Comparison of ENCODE assay signal across 8 mouse cellular contexts in the genomic region with DNA sequence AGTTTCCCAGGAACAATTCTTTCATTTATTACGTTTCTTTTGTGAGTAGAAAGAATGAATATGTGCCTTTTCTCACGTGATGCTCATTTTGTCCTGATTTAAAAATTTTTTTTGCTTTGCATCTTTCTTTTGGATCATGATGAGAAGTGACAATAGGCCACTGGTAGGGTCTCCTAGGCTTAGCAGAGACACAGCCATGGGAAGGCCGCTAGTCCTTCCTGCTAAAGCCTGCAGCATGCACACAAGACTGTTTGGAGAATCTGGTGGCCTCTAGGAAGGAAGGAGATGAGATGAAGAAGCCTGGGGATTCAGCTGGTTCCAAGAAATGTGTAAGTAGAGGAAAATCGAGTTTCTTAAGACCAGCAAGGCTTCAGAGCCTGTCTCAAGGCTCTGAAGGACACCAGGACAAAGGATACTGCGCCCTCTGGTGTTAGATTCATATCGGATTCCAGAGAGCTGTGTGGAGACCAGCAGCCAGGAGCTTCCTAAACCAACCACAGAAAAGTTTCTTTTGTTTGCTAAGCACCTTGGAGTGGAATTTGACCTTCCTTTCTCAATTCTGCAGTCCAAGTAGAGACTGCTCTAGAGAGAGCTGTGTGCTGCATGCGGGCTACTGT.
DNase-seq lines count a peak whose midpoint lies in the region; ATAC-seq and TF ChIP-seq lines count a peak whose summit lies in the region.

No protein-coding gene starts in this region.

- TF ChIP-seq CTCF in left cerebral cortex, adult 2 months (IDR thresholded peaks at IDR 0.05) = peak; percentile 87

- no peaks in the 10 kb centered on the region for H3K9me3 ChIP-seq in heart, embryonic 11.5 days (replicated peaks; ENCODE audit: control insufficient read depth, low read length)
- no peaks in the 10 kb centered on the region for H3K9me3 ChIP-seq in intestine, embryonic 14.5 days (ENCODE audit: control insufficient read depth, low read length)
- no peaks in the 10 kb centered on the region for H3K9me3 ChIP-seq in midbrain, embryonic 10.5 days (replicated peaks)
- H3K9me3 ChIP-seq in stomach, embryonic 15.5 days = no peaks in the 10 kb centered on the region

- 32% methylated on average over 7 of the region's 7 CpGs for WGBS in heart, embryonic 11.5 days (ENCODE audit: insufficient replicate concordance)
- WGBS in intestine, embryonic 14.5 days = 30% methylated on average over 7 of the region's 7 CpGs
- 29% methylated on average over 7 of the region's 7 CpGs for WGBS in midbrain, embryonic 10.5 days
- 30% methylated on average over 7 of the region's 7 CpGs for WGBS in stomach, embryonic 15.5 days

- H3K27me3 ChIP-seq in heart, embryonic 11.5 days (ENCODE audit: control insufficient read depth, insufficient read depth, low read length) = no peaks in the 10 kb centered on the region
- H3K27me3 ChIP-seq in intestine, embryonic 14.5 days (replicated peaks; ENCODE audit: control insufficient read depth, insufficient read depth, low read length) = peaks cover 12% of the 10 kb centered on the region
- peaks cover 67% of the 10 kb centered on the region for H3K27me3 ChIP-seq in midbrain, embryonic 10.5 days (ENCODE audit: low read depth, poor library complexity, severe bottlenecking)
- no peaks in the 10 kb centered on the region for H3K27me3 ChIP-seq in stomach, embryonic 15.5 days (replicated peaks)

- H3K4me2 ChIP-seq in heart, embryonic 11.5 days = no peak overlapping the region
- peak overlapping the region; percentile 22; the same call in 1 of the 2 replicates for H3K4me2 ChIP-seq in intestine, embryonic 14.5 days (ENCODE audit: low read length)
- H3K4me2 ChIP-seq in stomach, embryonic 15.5 days = no peak overlapping the region

- DNase-seq in heart, adult 11 months = peak; percentile 95
- peak; percentile 74 to 88 for DNase-seq in cerebellum, postnatal 25 days
- peak; percentile 57 to 63 for DNase-seq in gastrocnemius, adult 8-10 months (ENCODE audit: low spot score in 2 of 2)
- peak; percentile 70 for DNase-seq in intestine, embryonic 14.5 days (ENCODE audit: low spot score)
- DNase-seq in left cerebral cortex, adult 2 months (ENCODE audit: extremely low spot score in 1 of 2, low spot score in 2 of 2) = peak; percentile 65 to 73
- peak; percentile 67 for DNase-seq in midbrain, embryonic 10.5 days (ENCODE audit: low spot score)

- no peak; the same call in 1 of the 2 replicates for ATAC-seq in heart, embryonic 11.5 days (replicated peaks; ENCODE audit: insufficient number of reproducible peaks, low FRiP score, low TSS enrichment)
- ATAC-seq in intestine, embryonic 14.5 days (replicated peaks; ENCODE audit: low FRiP score, low TSS enrichment, low read depth) = peak; percentile 86
- ATAC-seq in stomach, embryonic 15.5 days (ENCODE audit: insufficient read depth, low FRiP score, low read depth) = peak; percentile 85

- H3K4me3 ChIP-seq in heart, embryonic 11.5 days (ENCODE audit: low read depth, low read length) = no peak overlapping the region
- H3K4me3 ChIP-seq in intestine, embryonic 14.5 days (ENCODE audit: low read depth, low read length) = no peak overlapping the region
- no peak overlapping the region for H3K4me3 ChIP-seq in left cerebral cortex, adult 2 months
- no peak overlapping the region for H3K4me3 ChIP-seq in midbrain, embryonic 10.5 days
- H3K4me3 ChIP-seq in stomach, embryonic 15.5 days (replicated peaks) = no peak overlapping the region

- no peaks in the 10 kb centered on the region for H3K36me3 ChIP-seq in heart, embryonic 11.5 days (ENCODE audit: control insufficient read depth, insufficient read depth, low read length)
- no peaks in the 10 kb centered on the region for H3K36me3 ChIP-seq in intestine, embryonic 14.5 days (ENCODE audit: control insufficient read depth, insufficient read depth, low read length)
- no peaks in the 10 kb centered on the region for H3K36me3 ChIP-seq in midbrain, embryonic 10.5 days
- no peaks in the 10 kb centered on the region for H3K36me3 ChIP-seq in stomach, embryonic 15.5 days

- H3K9ac ChIP-seq in heart, embryonic 11.5 days (ENCODE audit: low read depth, low read length) = no peak overlapping the region
- H3K9ac ChIP-seq in intestine, embryonic 14.5 days (ENCODE audit: low read length) = no peak overlapping the region
- no peak overlapping the region for H3K9ac ChIP-seq in stomach, embryonic 15.5 days

- H3K27ac ChIP-seq in heart, embryonic 11.5 days (ENCODE audit: low read depth, low read length) = no peak overlapping the region
- no peak overlapping the region for H3K27ac ChIP-seq in intestine, embryonic 14.5 days (ENCODE audit: low read depth)
- peak overlapping the region; percentile 69 for H3K27ac ChIP-seq in left cerebral cortex, adult 2 months
- H3K27ac ChIP-seq in midbrain, embryonic 10.5 days (replicated peaks) = no peak overlapping the region
- H3K27ac ChIP-seq in stomach, embryonic 15.5 days = no peak overlapping the region

- intact Hi-C loops in left cerebral cortex, adult 2 months (cut with DNase I) = loop anchor here (1.0 to 10.0 kb wide), 5 partner anchors 250 to 1365 kb away; no protein-coding TSS in a partner anchor

- peaks cover 13% of the 10 kb centered on the region for H3K4me1 ChIP-seq in heart, embryonic 11.5 days (ENCODE audit: control insufficient read depth, insufficient read depth, low read length)
- H3K4me1 ChIP-seq in intestine, embryonic 14.5 days (replicated peaks; ENCODE audit: control insufficient read depth, insufficient read depth, low read length) = peaks cover 7% of the 10 kb centered on the region
- peaks cover 29% of the 10 kb centered on the region for H3K4me1 ChIP-seq in midbrain, embryonic 10.5 days
- peaks cover 16% of the 10 kb centered on the region; the same call in 1 of the 2 replicates for H3K4me1 ChIP-seq in stomach, embryonic 15.5 days
